Mouse (Mus musculus): ENCODE data around the gene Commd9.

The Commd9 gene

GRCm38 (mm10) chr2:101909326-101910080 is 23.5 kb downstream of the Commd9 start:
- no peak for DNase-seq (ENCODE audit: low spot score in 2 of 2)

GRCm38 (mm10) chr2:101918518-101918917 is 32.5 kb downstream of the Commd9 start:
- no peak for DNase-seq (ENCODE audit: low spot score in 2 of 2)

- DNase-seq (ENCODE audit: low spot score in 2 of 2) = no peak
Observed at GRCm38 (mm10) chr2:101920136-101920554, 34.1 kb downstream of the Commd9 start.

- DNase-seq (ENCODE audit: low spot score in 2 of 2) = no peak
Observed at GRCm38 (mm10) chr2:101922302-101922701, 36.3 kb downstream of the Commd9 start.

GRCm38 (mm10) chr2:101923181-101923580 is 37.1 kb downstream of the Commd9 start:
- DNase-seq (ENCODE audit: low spot score in 2 of 2) = no peak

- no peak for DNase-seq (ENCODE audit: low spot score in 2 of 2)
Observed at GRCm38 (mm10) chr2:101925183-101925582, 39.1 kb downstream of the Commd9 start.

- DNase-seq (ENCODE audit: low spot score in 2 of 2) = no peak
Observed at GRCm38 (mm10) chr2:101925591-101926188, 39.6 kb downstream of the Commd9 start.

- DNase-seq (ENCODE audit: low spot score in 2 of 2) = no peak
Observed at GRCm38 (mm10) chr2:101932169-101932936, 46.3 kb downstream of the Commd9 start.

GRCm38 (mm10) chr2:101933301-101933700 is 47.3 kb downstream of the Commd9 start:
- DNase-seq (ENCODE audit: low spot score in 2 of 2) = no peak

- DNase-seq (ENCODE audit: low spot score in 2 of 2) = no peak
Observed at GRCm38 (mm10) chr2:101935006-101935405, 49.0 kb downstream of the Commd9 start.

- no peak for DNase-seq (ENCODE audit: low spot score in 2 of 2)
Observed at GRCm38 (mm10) chr2:101950716-101951520, 64.9 kb downstream of the Commd9 start.
